8 mouse cellular contexts compared by ENCODE assay signal in the genomic region with DNA sequence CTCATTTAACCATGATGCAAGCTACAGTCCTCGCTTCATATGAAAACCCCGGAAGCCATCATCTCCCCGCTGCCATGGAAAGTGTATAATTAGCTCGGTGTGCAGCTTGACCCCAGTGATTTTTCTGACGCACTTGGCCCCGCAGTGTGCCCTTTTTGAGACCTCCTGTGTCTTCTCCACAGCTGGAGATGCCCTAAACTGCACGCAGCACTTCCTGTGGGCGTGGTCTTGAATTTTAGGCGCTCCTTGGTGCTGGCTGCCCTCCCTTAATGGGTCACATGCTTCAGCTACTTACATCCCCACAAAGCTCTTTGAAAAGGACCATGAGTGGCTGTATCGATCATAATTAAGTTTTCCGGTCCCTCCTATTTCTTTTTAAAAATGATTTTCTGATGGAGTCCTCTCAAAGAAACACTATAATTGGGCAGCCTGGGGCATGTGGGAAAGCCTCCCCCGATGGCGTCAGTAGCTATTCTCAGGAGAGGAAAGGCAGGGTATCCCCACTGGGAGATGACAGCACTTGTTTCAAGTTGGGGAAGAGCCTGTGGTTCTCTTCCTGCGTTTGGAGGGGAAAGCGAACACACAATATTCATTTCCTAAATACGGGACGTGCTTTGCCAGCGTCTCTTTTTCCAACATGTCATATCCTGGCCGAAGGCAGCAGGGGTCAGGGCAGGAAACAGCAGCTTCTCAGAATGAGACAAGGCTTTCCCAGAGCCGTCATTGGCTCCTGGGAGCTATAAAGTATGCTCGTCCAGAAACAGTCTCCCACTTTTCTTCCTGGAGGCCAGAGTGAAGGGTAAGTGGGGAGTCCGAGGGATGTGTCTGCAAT. TPM values are rescaled to one million over a fixed set of nuclear protein-coding genes. Genes with fewer than 3 reads are reported as not detected.
DNase-seq lines count a peak whose midpoint lies in the region; ATAC-seq and TF ChIP-seq lines count a peak whose summit lies in the region.

TSS of gene Apold1 (plus strand) at position 488 of the 832 bp plus-strand sequence.

- peak; percentile 45 for DNase-seq in T-cell, adult 2 months (ENCODE audit: low spot score)
- DNase-seq in embryo, embryonic 11 days: peak; percentile 69
- peak; percentile 75 for DNase-seq in heart, postnatal 0 days (ENCODE audit: low spot score)
- peak; percentile 76 for DNase-seq in kidney, postnatal 14 days
- peak; percentile 42 to 71 for DNase-seq in thymus, adult 18-20 months
- DNase-seq in left cerebral cortex, adult 8-10 months (ENCODE audit: low spot score in 2 of 2): no peak

- H3K27ac ChIP-seq in heart, postnatal 0 days (ENCODE audit: low read depth): peak within 1 kb of the TSS; percentile 85

- H3K27me3 ChIP-seq in heart, postnatal 0 days (ENCODE audit: control insufficient read depth, insufficient read depth, low read length): no peaks in the 10 kb centered on the region

- peaks cover 9% of the 10 kb centered on the region; the same call in 1 of the 2 replicates for H3K4me1 ChIP-seq in heart, postnatal 0 days (ENCODE audit: control insufficient read depth, insufficient read depth)

- H3K4me2 ChIP-seq in heart, postnatal 0 days (ENCODE audit: low read depth, low read length): peak within 1 kb of the TSS; percentile 85

- no peak for TF ChIP-seq CTCF in heart, postnatal 0 days (IDR thresholded peaks at IDR 0.05; ENCODE audit: low read depth)

- TF ChIP-seq EP300 in heart, postnatal 0 days (IDR thresholded peaks at IDR 0.05; ENCODE audit: low read depth): peak; percentile 92

- peak within 1 kb of the TSS; percentile 69 for H3K4me3 ChIP-seq in heart, postnatal 0 days (ENCODE audit: low read depth, low read length)

- peak within 1 kb of the TSS; percentile 53 for H3K9ac ChIP-seq in heart, postnatal 0 days (replicated peaks; ENCODE audit: low read depth, low read length)

- whole genome bisulfite sequencing in heart, postnatal 0 days: 42% methylated on average over 22 of the region's 22 CpGs

- H3K36me3 ChIP-seq in heart, postnatal 0 days (replicated peaks; ENCODE audit: control insufficient read depth, insufficient read depth, low read length): no peaks in the 10 kb centered on the region

- ATAC-seq in heart, postnatal 0 days (ENCODE audit: insufficient read depth, low read depth): peak; percentile 70
- ATAC-seq in megakaryocyte, adult 5-6 weeks (ENCODE audit: poor library complexity, severe bottlenecking): 0 out of 2 replicates have a peak, but pooled peaks have one; percentile 14
- no peak for ATAC-seq in frontal cortex, adult (ENCODE audit: low TSS enrichment)

- H3K9me3 ChIP-seq in heart, postnatal 0 days (replicated peaks; ENCODE audit: control insufficient read depth, low read length): no peaks in the 10 kb centered on the region

RNA-seq across cellular contexts. Expression of gene Apold1, which starts in this region (rescaled TPM):
- total RNA-seq in heart, postnatal 0 days (2014; rRNA removed; ENCODE audit: low replicate concordance): 24.8 and 28.5 TPM in 2 replicates
- 6.9 and 9.2 TPM in 2 replicates for polyA plus RNA-seq in heart, postnatal 0 days (2015; fragmentation: Nextera tagmentation; extraction: Ambion mirVana)
- 0.21 and 0.89 TPM in 2 replicates for total RNA-seq in megakaryocyte, adult 5-6 weeks (2015)
- total RNA-seq in megakaryocyte, adult 5-6 weeks (2017): 0.40 and 0.49 TPM in 2 replicates
- total RNA-seq in left cerebral cortex, adult 8-10 months (2022): 1 to 10 TPM; 3.8 to 4.8 (median 3.9) TPM

Comparison
In these comparisons a context has a peak if more than half of its experiments do, and no peak if none do; other contexts are left out.
1. Peak in ATAC-seq in megakaryocyte, adult 5-6 weeks; RNA of the gene not detected or under 1 TPM.
2. DNase-seq: peak in T-cell, adult 2 months (single experiment), embryo, embryonic 11 days (single experiment), heart, postnatal 0 days (single experiment), kidney, postnatal 14 days (single experiment) and thymus, adult 18-20 months (2 of 2); none in left cerebral cortex, adult 8-10 months (0 of 2).